Mouse (Mus musculus) erythroblast, embryonic 14.5 days (primary cell): ENCODE measurements around the gene Limch1. TPM values are rescaled to one million over a fixed set of nuclear protein-coding genes. Genes with fewer than 3 reads are reported as not detected.

Experiments used
- H3K27me3 ChIP-seq: 2 replicates; pipeline ENCODE4 v1.6.1; 2012; ENCODE audit warnings: inconsistent platforms; ENCODE audit not compliant: control insufficient read depth
- H3K36me3 ChIP-seq: 2 replicates; pipeline ENCODE4 v1.6.1; 2012; ENCODE audit warnings: mild to moderate bottlenecking, inconsistent platforms; ENCODE audit not compliant: control insufficient read depth
- H3K4me1 ChIP-seq: 2 replicates; pipeline ENCODE4 v1.6.1; 2012; ENCODE audit warnings: inconsistent platforms; ENCODE audit not compliant: control insufficient read depth
- H3K4me3 ChIP-seq: replicated peaks from 2 replicates; pipeline ENCODE3; 2012; ENCODE audit warnings: moderate library complexity, mild to moderate bottlenecking, inconsistent platforms
- H3K9me3 ChIP-seq: 2 replicates; pipeline ENCODE4 v1.6.1; 2012; ENCODE audit warnings: low read length, inconsistent platforms, mixed read lengths; ENCODE audit not compliant: control insufficient read depth
- GATA1 ChIP-seq: IDR thresholded peaks from 2 replicates; pipeline ENCODE4 v1.6.1; 2012; ENCODE audit warnings: low read length, inconsistent platforms, mixed read lengths
- TAL1 ChIP-seq: IDR thresholded peaks from 3 replicates; pipeline ENCODE4 v1.6.1; 2012; ENCODE audit warnings: low read length, inconsistent platforms, mixed read lengths
- polyA plus RNA-seq: library from polyadenylated mRNA; stranded (reverse); fragments of >175 nt; gene quantifications from 2 replicates; pipeline ENCODE4 v1.2.3, GENCODE M21; 2012

Gene Limch1
- polyA plus RNA-seq, 1 experiment = not detected

DNA sequence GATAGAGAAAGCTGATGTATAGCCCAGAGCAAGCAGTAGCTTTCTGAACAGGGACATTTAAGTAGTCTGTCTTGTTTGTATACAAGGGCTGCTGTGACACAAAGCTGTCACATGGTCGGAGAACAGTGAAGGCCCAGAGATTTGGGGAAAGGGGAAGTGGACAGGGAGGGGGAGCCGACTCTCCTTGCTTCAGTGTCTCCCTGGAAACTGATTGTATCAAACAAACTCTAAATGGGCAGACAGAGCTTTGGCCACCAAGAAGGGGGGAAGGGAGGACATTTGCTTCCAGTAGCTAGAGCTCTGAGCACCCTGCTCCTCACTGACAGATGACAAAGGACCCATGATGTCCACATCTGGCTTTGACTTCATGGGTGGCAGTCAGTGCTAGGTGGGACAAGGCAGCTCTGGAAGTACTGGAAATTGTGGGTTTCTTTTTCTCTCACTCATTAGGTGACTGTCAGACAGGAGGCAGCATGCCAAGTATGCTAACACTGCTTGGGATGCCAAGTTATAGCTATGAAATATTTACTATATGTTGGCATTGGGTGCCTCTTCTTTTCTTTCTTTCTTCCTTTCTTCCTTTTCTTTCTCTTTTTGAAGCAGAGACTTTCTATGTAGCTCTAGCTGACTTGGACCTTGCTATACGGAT, 5.8 kb downstream of the Limch1 start:
- Histone ChIP-seq H3K4me1 (no peaks in the 10 kb centered on the region), H3K36me3 (no peaks in the 10 kb centered on the region), H3K27me3 (peaks cover 22% of the 10 kb centered on the region), H3K4me3 (no peak overlapping the region), H3K9me3 (no peaks in the 10 kb centered on the region)
- TF ChIP-seq GATA1 (no peak), TAL1 (no peak)

DNA sequence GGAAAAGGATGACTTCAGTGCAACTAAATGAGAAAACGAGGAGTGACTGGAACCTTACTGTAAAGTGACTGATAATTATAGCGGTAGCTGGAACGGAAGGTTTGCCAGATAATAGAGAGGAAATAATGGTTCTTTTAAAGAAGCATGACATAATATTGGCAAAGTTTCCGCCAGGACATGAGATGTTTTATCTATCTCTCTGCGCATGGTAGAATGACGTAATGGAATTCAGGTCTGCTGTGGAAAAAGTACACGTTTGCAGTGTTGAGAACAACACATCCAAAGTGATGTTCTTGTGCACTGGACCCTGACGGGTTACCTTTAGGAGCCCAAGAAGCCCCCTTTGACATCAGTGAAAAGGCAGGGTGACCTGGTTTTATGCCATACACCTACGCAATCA, 8.0 kb downstream of the Limch1 start:
- H3K9me3 ChIP-seq = no peaks in the 10 kb centered on the region
- no peaks in the 10 kb centered on the region for H3K36me3 ChIP-seq
- TF ChIP-seq TAL1 (no peak), GATA1 (no peak)
- H3K27me3 ChIP-seq = peaks cover 6% of the 10 kb centered on the region; the same call in 1 of the 2 replicates
- no peak overlapping the region for H3K4me3 ChIP-seq
- H3K4me1 ChIP-seq = no peaks in the 10 kb centered on the region

GRCm38 (mm10) chr5:66756821-66757705, 11.4 kb downstream of the Limch1 start:
- TF ChIP-seq GATA1 (no peak), TAL1 (no peak)
- Histone ChIP-seq H3K4me3 (no peak overlapping the region), H3K27me3 (peaks cover 2% of the 10 kb centered on the region; the same call in 1 of the 2 replicates), H3K36me3 (no peaks in the 10 kb centered on the region), H3K9me3 (no peaks in the 10 kb centered on the region), H3K4me1 (no peaks in the 10 kb centered on the region)

DNA sequence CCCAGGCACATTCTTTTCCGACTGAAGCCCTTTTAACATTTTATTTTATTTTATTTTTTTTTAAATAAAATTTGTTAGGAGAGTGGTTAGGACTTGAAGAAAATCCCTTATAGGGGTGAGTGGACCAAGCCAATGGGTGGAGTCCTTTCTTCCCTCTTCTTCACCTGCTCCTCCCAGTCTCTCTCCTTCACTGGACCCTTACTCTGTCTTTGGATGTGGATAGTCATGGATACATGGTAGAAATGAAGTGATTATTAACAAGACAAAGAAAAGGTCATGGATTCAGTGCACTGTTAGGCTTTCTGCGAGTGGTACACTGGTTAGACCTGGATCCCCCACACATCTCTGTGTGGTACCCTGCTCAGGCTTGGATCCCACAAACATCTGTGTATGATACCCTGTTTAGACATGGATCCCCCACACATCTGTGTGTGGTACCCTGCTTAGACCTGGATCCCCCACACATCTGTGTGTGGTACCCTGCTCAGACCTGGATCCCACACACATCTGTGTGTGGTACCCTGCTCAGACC, 12.1 kb downstream of the Limch1 start:
- Histone ChIP-seq H3K36me3 (no peaks in the 10 kb centered on the region), H3K9me3 (no peaks in the 10 kb centered on the region), H3K4me3 (no peak overlapping the region), H3K4me1 (no peaks in the 10 kb centered on the region), H3K27me3 (no peaks in the 10 kb centered on the region)
- TF ChIP-seq TAL1 (no peak), GATA1 (no peak)

DNA sequence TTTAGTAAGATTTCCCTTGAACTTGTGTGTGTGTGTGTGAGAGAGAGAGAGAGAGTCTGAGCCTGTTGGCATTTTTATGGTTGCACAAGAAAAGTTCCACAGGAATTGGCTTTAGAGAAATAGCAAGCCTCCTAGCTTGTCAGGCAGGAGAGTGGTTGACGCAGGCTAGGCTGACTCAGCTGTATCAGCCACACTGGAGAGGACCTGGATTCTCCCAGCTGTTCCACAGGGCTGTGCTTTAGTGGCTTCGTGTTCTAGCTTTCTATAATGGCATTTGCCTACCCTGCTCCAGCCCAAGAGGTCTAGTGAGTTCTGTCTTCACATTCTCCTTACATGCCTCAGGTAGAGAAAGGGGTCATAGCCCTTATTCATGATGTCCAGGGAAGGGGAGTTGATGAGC, 13.7 kb downstream of the Limch1 start:
- Histone ChIP-seq H3K9me3 (no peaks in the 10 kb centered on the region), H3K27me3 (no peaks in the 10 kb centered on the region), H3K4me1 (no peaks in the 10 kb centered on the region), H3K4me3 (no peak overlapping the region), H3K36me3 (no peaks in the 10 kb centered on the region)
- TF ChIP-seq TAL1 (no peak), GATA1 (no peak)

DNA sequence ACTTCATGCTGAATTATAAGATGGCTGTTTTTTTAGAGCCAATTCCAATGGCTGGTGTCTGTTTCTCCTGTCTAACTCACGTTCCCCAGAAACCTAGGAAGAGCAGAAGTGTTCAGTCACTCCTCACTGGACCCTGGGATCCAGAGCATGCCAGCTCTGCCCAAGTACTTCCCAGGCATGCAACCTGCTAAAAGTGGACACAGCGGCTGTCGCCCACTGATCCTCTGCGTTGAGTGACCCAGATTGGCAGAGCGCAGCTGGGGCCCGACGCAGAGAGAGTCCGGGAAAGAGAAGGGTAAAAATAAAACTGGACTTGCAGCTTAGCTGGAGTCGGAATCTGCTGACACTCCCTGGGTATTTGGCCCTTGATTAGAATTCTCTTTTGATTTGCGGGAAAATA, 15.1 kb downstream of the Limch1 start:
- Histone ChIP-seq H3K9me3 (no peaks in the 10 kb centered on the region), H3K4me1 (no peaks in the 10 kb centered on the region), H3K36me3 (no peaks in the 10 kb centered on the region), H3K4me3 (no peak overlapping the region), H3K27me3 (no peaks in the 10 kb centered on the region)
- no peak for TF ChIP-seq GATA1
- TF ChIP-seq TAL1 = no peak

DNA sequence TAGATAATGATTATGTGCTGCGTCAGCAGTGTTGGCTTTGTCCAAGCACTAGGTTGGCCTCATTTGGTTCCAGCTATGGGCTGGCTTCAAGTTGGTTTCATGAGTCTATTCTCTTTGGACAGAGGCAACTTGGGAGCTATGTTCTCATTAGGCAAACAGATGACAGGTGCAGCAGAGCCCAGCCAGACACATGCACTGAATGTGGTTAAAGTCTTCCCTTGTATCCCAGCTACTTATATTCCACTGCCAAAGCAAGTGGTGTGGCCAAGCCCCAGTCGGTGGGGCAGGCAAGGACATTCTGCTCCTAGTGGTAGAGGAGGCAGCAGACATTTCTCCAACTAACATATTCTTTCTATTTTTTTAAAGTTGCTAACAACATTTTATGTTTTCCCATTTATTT, 16.4 kb downstream of the Limch1 start:
- Histone ChIP-seq H3K4me1 (no peaks in the 10 kb centered on the region), H3K9me3 (no peaks in the 10 kb centered on the region), H3K36me3 (no peaks in the 10 kb centered on the region), H3K4me3 (no peak overlapping the region), H3K27me3 (no peaks in the 10 kb centered on the region)
- TF ChIP-seq TAL1 (no peak), GATA1 (no peak)

DNA sequence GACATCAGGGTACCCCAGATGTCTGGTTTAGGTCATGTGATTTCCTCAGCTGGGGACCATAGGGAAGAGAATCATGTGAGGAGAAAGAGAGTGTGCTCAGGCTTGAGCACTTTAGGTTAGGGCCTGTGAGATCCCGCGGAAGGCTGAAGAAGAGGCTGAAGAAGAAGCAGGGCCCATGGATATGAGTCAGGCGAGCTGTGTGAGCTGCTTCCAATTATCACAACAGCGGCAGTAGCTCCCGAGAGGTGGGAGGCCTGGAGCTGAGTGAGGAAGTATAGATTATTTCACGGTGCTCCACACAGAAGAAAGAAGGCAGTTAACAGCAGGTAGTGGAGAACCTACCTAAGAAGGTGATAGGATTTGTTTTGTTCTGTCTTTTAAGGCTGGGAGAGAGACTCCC, 18.5 kb downstream of the Limch1 start:
- TF ChIP-seq TAL1 (no peak), GATA1 (no peak)
- Histone ChIP-seq H3K9me3 (no peaks in the 10 kb centered on the region), H3K4me3 (no peak overlapping the region), H3K36me3 (no peaks in the 10 kb centered on the region), H3K27me3 (no peaks in the 10 kb centered on the region), H3K4me1 (no peaks in the 10 kb centered on the region)

- H3K4me3 ChIP-seq = no peak overlapping the region
- no peak for TF ChIP-seq GATA1
- H3K4me1 ChIP-seq = no peaks in the 10 kb centered on the region
- H3K9me3 ChIP-seq = no peaks in the 10 kb centered on the region
- no peaks in the 10 kb centered on the region for H3K27me3 ChIP-seq
- H3K36me3 ChIP-seq = no peaks in the 10 kb centered on the region
Observed at GRCm38 (mm10) chr5:66765911-66766310, 20.3 kb downstream of the Limch1 start.
